Mouse (Mus musculus) layer of hippocampus, postnatal 10 days (tissue): ENCODE data around the gene Ehbp1l1. TPM values are rescaled to one million over a fixed set of nuclear protein-coding genes. Genes with fewer than 3 reads are reported as not detected.
"Not testable (repeated sequence)": the region's sequence is repeated elsewhere in the genome, so short reads cannot be mapped to it uniquely, and the experiment has no call there.

ENCODE experiments used
- DNase-seq, 2 experiments: peaks; one replicate each; pipeline ENCODE4 v3.0.0; 2021; ENCODE audit warnings: low spot score in 2 of 2
- total RNA-seq, 2 experiments: library from RNA; stranded (reverse); gene quantifications; 2 replicates each; pipeline ENCODE4 v1.2.3; 2021

The Ehbp1l1 gene
- total RNA-seq, 2 experiments from 2014 or later = 33.4 to 41.1 TPM

DNA sequence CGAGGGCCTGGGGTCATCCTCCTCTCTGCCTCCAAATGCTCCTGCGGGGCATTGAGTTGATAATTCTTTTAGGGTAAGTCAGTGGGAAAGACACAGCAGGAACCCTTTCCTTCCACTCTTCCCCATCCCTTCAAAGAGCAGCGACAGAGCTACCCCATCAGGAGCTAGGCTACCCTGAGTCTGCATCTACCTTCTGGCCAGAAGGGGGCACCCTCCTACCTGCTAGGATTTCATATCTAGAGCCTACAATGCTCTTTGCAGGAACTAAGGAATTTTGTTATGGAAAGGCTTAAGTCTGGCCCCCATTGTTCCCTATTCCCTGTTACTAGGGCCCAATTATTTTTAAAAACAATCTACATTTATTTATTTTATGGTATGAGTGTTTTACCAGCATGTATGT lies 14.9 kb downstream of the Ehbp1l1 start:
- peak; percentile 61 to 75 for DNase-seq

DNA sequence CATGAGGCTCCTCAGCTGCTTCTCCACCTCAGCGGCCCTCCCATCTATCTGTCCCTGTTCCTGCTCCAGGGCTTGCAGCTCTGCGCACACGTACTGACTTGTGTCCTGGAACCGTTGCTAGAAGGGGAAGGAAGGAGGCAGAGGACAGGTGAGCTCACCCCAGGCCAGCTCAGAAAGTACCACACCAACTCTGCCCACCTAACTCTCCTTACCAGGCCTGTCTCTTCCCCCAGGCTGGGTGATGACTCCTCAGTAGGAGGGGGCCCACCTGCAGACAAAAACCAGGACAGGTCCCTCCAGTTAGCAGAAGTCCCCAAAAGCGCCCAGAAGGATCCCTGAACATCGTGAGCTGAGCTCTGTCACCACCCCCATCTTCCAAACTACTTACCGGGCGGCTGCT lies 15.5 kb downstream of the Ehbp1l1 start:
- no peak for DNase-seq

- DNase-seq = no peak
Observed at GRCm38 (mm10) chr19:5710068-5710467, 16.0 kb downstream of the Ehbp1l1 start.

DNA sequence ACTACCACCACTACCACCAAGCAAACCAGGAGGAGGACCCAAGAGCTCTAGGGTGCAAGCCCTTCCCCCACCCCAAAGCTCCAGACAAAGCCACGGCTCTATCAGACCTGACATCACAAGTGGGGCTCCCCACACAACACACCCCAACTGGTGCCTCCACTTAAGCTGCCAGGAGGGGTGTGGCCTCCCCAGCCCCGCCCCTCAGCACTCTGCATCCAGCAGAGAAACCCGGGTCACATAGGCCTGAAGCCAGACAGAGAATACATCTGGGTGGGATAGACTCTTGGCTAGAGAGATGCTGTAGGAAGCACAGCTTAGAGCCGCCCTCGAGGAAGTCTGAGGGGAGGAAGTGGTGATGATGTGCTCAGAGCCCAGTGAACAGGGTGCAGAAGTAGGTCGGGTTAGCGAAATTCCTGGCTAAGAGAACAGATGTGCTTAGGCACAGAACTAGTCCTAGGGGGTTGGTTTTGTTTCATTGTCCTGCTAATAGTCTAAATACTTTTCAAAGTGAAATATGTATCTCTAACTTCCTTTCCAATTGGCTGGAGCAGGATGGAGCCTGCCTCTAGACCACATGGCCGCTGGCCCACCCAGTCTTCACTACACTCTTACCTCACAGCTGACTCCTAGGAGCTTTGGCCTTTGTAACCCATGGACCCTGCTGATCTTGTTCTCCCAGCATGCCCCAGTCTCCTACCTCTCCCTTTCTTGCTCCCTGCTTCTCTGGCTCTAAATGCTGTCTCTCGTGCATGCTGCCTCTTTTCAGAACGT lies 21.1 kb downstream of the Ehbp1l1 start:
- no peak for DNase-seq

DNA sequence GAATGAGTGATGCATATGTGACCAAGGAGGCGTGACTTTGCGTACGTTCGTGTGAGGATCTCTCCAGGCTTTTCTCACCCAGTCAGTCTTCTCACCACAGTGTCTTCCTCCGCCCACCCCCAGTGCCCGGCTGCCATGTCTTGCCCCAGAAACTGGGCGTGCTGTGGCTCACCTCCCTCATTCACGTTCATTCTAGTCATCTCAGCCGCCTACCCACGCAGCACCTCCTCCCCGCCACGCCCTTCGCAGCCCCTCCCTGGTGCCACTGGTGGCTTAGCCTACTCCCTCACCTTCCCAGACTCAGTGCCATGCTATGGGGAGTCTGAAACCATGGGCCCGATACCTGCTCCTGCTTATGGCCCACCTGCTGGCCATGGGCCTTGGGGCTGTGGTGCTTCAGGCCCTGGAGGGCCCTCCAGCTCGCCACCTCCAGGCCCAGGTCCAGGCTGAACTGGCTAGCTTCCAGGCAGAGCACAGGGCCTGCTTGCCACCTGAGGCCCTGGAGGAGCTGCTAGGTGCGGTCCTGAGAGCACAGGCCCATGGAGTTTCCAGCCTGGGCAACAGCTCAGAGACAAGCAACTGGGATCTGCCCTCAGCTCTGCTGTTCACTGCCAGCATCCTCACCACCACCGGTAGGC lies 21.8 kb downstream of the Ehbp1l1 start, which contains the start of gene Kcnk7:
Gene Kcnk7, plus strand, starts transcription at position 205 of the 638 bp plus-strand sequence.
- no peak for DNase-seq

GRCm38 (mm10) chr19:5695849-5696462 lies 30.2 kb downstream of the Ehbp1l1 start:
- no peak for DNase-seq

DNA sequence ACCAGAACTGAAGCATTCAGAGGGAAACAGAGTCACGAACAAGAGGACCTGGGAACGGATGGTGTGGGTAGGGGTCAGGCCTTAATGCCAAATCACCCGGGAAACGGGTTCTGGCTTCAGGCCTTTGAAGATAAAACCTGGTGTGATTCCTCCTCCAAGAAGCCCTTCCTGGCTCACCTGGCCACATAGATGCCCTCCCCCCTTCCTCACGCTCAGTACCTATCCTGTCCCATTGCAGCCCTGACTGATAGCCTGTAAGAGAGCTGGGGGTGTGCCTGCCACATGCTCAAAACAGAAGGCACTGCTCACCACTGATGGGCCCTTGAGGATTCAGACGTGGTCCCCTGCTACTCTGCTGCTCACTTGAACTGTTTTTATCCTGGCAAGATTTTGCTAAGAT lies 32.3 kb downstream of the Ehbp1l1 start:
- DNase-seq = no peak

DNA sequence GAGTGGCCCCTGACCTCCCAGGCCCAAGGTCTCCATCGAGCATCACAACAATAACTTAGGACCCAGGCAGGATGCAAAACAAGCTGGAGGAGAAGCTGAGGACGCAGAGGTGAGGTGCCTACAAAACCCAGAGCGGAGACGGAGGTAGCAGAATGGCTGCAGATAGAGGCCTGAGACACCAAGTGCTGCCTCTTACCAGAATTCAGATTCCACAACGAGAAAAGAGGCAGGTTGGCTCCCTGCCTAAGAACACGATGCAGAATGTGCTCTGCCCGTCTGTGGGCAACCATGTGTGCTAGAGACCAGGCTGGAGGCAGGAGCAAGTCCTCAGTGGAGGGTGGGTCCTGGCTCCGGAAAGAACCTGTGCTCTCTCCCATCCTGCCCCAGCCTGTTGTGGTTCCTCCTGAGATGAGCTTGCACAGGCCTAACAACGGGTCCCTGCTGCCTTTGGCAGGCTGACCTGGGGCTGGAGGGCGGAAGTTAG lies 33.2 kb downstream of the Ehbp1l1 start:
- no peak for DNase-seq

DNA sequence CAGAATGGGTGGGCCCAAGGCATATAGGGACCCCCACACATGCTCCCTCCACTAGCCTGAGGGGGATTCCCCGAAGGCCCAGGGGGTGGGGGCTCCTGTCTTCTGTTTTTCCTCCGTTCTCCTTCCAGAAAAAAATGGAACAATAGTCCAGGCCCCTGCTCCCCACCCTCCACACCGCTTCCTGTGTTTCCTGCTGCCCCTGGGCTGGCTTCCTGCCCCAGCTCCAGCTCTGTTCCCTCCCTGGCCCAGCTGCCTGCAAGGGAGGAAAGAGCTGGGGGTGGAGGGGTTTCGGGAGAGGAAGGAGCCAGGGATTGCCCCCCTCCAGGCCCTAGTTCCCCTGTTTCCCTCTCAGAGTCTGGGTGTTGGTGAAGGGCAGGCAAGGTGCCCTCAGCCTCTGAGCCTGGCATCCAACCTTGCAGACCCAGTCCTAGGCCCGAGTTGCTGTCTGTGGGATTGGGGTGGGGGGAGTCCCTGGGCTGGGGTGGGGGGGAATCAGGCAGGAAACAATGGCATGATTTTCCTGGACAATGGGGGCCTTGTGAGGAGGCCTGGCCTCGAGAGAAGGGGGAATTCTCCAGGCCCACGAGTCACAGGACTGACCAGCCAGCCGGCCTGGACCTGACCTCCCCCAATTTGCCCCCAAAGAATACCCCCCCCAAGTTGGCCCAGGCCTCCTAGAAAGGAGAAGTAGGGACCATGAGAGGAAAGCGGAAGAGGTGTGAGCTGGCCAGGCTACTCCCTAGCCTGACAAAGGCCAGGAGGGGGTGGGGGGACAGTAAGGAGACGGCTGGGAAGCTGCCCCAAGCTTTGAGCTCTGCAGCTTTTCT lies 33.8 kb downstream of the Ehbp1l1 start:
- peak in 1 of 2 experiments; percentile 49 for DNase-seq

- DNase-seq = no peak
Observed at GRCm38 (mm10) chr19:5691601-5692000, 34.5 kb downstream of the Ehbp1l1 start.

- DNase-seq = no peak
Observed at GRCm38 (mm10) chr19:5690343-5690735, 35.8 kb downstream of the Ehbp1l1 start.

- DNase-seq = peak; percentile 62 to 73
Observed at GRCm38 (mm10) chr19:5689565-5690342, 36.4 kb downstream of the Ehbp1l1 start.

DNA sequence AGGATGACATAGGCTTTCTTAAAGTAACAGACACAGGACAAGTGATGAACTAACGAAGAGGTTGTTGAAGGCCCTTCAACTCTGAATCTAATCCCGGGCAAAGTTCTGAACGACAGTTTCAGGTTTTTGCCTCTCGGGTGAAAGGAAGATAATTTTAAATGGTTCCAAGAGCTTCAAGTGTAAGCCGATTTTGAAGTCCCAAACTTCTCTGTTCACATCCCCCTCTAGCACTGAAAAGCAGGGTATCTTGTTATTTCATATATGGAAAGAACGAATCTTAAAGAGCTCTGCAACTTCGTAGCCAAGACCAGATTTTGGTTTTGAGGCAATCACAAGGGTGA lies 37.1 kb downstream of the Ehbp1l1 start:
- no peak for DNase-seq

DNA sequence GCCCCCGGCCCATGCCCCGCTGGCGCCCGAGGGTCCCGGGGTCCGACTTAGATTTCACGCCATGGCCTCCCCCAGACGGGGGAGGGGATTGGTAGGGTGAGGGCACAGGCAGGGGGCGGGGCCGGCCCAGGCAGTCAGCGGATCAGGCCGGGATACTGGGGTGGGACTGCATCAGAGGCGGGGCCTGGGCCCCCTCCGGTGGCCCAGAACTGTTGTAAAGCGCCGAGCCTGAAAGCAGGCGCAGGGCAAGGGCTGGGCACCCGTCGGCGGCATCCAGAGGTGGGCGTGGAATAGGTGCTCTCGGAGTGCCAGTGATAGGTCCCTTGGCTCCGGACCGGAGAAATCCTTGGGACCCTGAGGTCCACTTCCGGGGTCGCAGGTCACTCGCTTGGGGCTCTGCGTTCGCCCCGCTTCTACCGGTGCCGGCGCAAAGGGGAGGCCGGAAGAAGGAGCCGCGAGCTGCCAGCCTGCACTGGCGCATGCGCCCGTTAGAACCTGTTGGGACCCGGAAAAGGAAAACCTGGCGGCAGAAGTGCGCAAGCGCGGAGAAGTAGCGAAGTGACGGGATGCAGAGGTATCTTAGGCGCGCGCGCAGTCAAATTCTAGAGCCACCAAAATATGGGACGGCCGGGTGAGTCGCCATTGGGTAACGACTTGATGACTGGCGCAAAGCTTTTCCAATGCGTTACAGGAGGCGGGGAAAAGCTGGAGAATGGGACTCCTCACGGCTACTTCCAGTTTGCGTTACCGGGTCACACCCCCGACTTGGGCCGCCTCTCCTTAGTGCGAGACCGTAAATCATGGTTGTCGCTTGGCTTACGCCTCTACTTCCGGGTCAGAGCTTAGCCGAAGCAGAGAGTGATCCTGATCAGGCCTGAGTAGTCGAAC lies 37.7 kb downstream of the Ehbp1l1 start, which contains the start of the genes Map3k11 and Pcnx3:
Gene Map3k11, plus strand, starts transcription at position 543 of the 888 bp plus-strand sequence.
Gene Pcnx3, minus strand, starts transcription at position 709 of the 888 bp plus-strand sequence.
- peak; percentile 96 to 98 for DNase-seq

GRCm38 (mm10) chr19:5687738-5688137 lies 38.4 kb downstream of the Ehbp1l1 start:
- DNase-seq = no peak

- not testable (repeated sequence) for DNase-seq
Observed at GRCm38 (mm10) chr19:5686954-5687353, 39.2 kb downstream of the Ehbp1l1 start.

DNA sequence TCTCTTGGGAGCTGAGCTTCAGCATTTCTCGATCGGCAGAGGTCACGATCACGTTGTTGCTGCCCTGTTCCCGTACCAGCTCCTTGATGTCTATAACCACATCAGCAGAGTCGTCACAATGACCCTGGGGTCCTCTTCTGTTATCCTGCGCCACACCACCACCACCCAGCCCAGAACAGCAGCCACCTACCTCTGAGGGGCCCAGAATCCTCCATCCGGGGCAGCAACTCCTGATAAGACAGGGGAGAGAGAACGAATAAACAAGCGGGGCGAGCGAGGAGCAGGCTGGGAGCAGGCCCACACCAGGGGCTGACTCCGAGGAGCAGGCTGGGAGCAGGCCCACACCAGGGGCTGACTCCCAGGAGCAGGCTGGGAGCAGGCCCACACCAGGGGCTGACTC lies 39.7 kb downstream of the Ehbp1l1 start:
- DNase-seq = no peak

DNA sequence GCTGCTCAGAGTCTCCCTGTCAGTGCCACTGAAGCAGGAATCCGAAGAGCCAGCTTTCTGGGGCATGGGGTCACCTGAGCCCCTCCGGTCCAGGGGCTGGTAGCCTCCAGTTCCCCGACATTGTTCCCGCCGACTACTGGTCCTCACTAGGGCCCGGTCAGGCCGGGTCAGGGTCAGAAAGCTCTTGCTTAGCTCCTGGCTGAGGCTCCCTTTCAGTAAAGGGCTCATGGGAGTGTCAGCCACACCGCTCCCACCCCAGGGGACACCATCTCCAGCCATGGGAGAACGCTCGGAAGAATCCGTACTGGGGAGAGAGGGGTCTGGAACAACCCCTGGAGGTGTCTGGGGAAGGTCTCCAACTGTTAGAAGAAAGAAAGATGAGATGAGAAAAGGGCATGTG lies 40.3 kb downstream of the Ehbp1l1 start:
- no peak for DNase-seq

- DNase-seq = no peak
Observed at GRCm38 (mm10) chr19:5685431-5685830, 40.7 kb downstream of the Ehbp1l1 start.
